Mouse (Mus musculus): ENCODE measurements around the gene Tuba1b. TPM values are rescaled to one million over a fixed set of nuclear protein-coding genes. Genes with fewer than 3 reads are reported as not detected.
A peak's percentile ranks its signal among the peaks of the same experiment; 100 is the strongest.
"Not testable (repeated sequence)": the region's sequence is repeated elsewhere in the genome, so short reads cannot be mapped to it uniquely, and the experiment has no call there.

The Tuba1b gene
- polyA plus RNA-seq, 1 experiment from 2014 or later, result 1,971 TPM

- H3K27ac ChIP-seq (ENCODE audit: low read depth, low read length), result peak overlapping the region; percentile 79
Observed at GRCm38 (mm10) chr15:98973015-98973614, 38.8 kb upstream of the Tuba1b start.

GRCm38 (mm10) chr15:98971576-98972320 lies 37.4 kb upstream of the Tuba1b start:
- ATAC-seq (ENCODE audit: low FRiP score, low TSS enrichment); H3K4me2 ChIP-seq (replicated peaks; ENCODE audit: low read depth, low read length); H3K9me3 ChIP-seq (ENCODE audit: control insufficient read depth, low read length); H3K9ac ChIP-seq (ENCODE audit: low read depth, low read length); H3K4me1 ChIP-seq (ENCODE audit: control insufficient read depth, insufficient read depth, low read length); H3K36me3 ChIP-seq (ENCODE audit: control insufficient read depth, insufficient read depth, low read length); H3K4me3 ChIP-seq (ENCODE audit: low read length); H3K27me3 ChIP-seq (ENCODE audit: control insufficient read depth, insufficient read depth, low read length): not testable (repeated sequence)
- peak overlapping the region; percentile 19; the same call in 1 of the 2 replicates for H3K27ac ChIP-seq (ENCODE audit: low read depth, low read length)
- WGBS, result 79% methylated on average over 15 of the region's 15 CpGs

More at GRCm38 (mm10) chr15:98973015-98973614, 38.8 kb upstream of the Tuba1b start:
- peak overlapping the region; percentile 3; the same call in 1 of the 2 replicates for H3K4me2 ChIP-seq (replicated peaks; ENCODE audit: low read depth, low read length)
- no peaks in the 10 kb centered on the region for H3K9me3 ChIP-seq (ENCODE audit: control insufficient read depth, low read length)
- H3K27me3 ChIP-seq (ENCODE audit: control insufficient read depth, insufficient read depth, low read length), result no peaks in the 10 kb centered on the region
- H3K4me3 ChIP-seq (ENCODE audit: low read length), result no peak overlapping the region
- H3K9ac ChIP-seq (ENCODE audit: low read depth, low read length), result no peak overlapping the region
- H3K36me3 ChIP-seq (ENCODE audit: control insufficient read depth, insufficient read depth, low read length), result no peaks in the 10 kb centered on the region
- 56% methylated on average over 9 of the region's 9 CpGs for WGBS
- peaks cover 13% of the 10 kb centered on the region for H3K4me1 ChIP-seq (ENCODE audit: control insufficient read depth, insufficient read depth, low read length)
- ATAC-seq (ENCODE audit: low FRiP score, low TSS enrichment), result no peak

GRCm38 (mm10) chr15:98971111-98971510 lies 36.7 kb upstream of the Tuba1b start:
- ATAC-seq (ENCODE audit: low FRiP score, low TSS enrichment), result no peak
- H3K36me3 ChIP-seq (ENCODE audit: control insufficient read depth, insufficient read depth, low read length), result no peaks in the 10 kb centered on the region
- H3K4me1 ChIP-seq (ENCODE audit: control insufficient read depth, insufficient read depth, low read length), result peaks cover 10% of the 10 kb centered on the region; the same call in 1 of the 2 replicates
- no peaks in the 10 kb centered on the region for H3K9me3 ChIP-seq (ENCODE audit: control insufficient read depth, low read length)
- H3K9ac ChIP-seq (ENCODE audit: low read depth, low read length), result no peak overlapping the region
- no peak overlapping the region for H3K4me2 ChIP-seq (replicated peaks; ENCODE audit: low read depth, low read length)
- WGBS, result 37% methylated on average over 4 of the region's 4 CpGs
- no peak overlapping the region for H3K27ac ChIP-seq (ENCODE audit: low read depth, low read length)
- H3K27me3 ChIP-seq (ENCODE audit: control insufficient read depth, insufficient read depth, low read length), result no peaks in the 10 kb centered on the region
- no peak overlapping the region for H3K4me3 ChIP-seq (ENCODE audit: low read length)

- no peak for ATAC-seq (ENCODE audit: low FRiP score, low TSS enrichment)
- H3K27ac ChIP-seq (ENCODE audit: low read depth, low read length), result peak overlapping the region; percentile 24; the same call in 1 of the 2 replicates
Observed at GRCm38 (mm10) chr15:98969372-98970101, 35.2 kb upstream of the Tuba1b start.

GRCm38 (mm10) chr15:98968701-98969371 lies 34.5 kb upstream of the Tuba1b start:
- Histone ChIP-seq H3K27me3 (ENCODE audit: control insufficient read depth, insufficient read depth, low read length) (no peaks in the 10 kb centered on the region), H3K4me1 (ENCODE audit: control insufficient read depth, insufficient read depth, low read length) (peaks cover 10% of the 10 kb centered on the region; the same call in 1 of the 2 replicates), H3K27ac (ENCODE audit: low read depth, low read length) (peak overlapping the region; percentile 24; the same call in 1 of the 2 replicates), H3K9ac (ENCODE audit: low read depth, low read length) (peak overlapping the region; percentile 25; the same call in 1 of the 2 replicates), H3K4me3 (ENCODE audit: low read length) (no peak overlapping the region), H3K4me2 (replicated peaks; ENCODE audit: low read depth, low read length) (peak overlapping the region; percentile 3; the same call in 1 of the 2 replicates), H3K9me3 (ENCODE audit: control insufficient read depth, low read length) (no peaks in the 10 kb centered on the region), H3K36me3 (ENCODE audit: control insufficient read depth, insufficient read depth, low read length) (no peaks in the 10 kb centered on the region)
- 14% methylated on average over 12 of the region's 12 CpGs for WGBS
- peak; percentile 86 for ATAC-seq (ENCODE audit: low FRiP score, low TSS enrichment)

More at GRCm38 (mm10) chr15:98969372-98970101, 35.2 kb upstream of the Tuba1b start:
- no peaks in the 10 kb centered on the region for H3K27me3 ChIP-seq (ENCODE audit: control insufficient read depth, insufficient read depth, low read length)
- H3K4me1 ChIP-seq (ENCODE audit: control insufficient read depth, insufficient read depth, low read length), result peaks cover 10% of the 10 kb centered on the region; the same call in 1 of the 2 replicates
- H3K4me2 ChIP-seq (replicated peaks; ENCODE audit: low read depth, low read length), result peak overlapping the region; percentile 3; the same call in 1 of the 2 replicates
- H3K9me3 ChIP-seq (ENCODE audit: control insufficient read depth, low read length), result no peaks in the 10 kb centered on the region
- H3K36me3 ChIP-seq (ENCODE audit: control insufficient read depth, insufficient read depth, low read length), result no peaks in the 10 kb centered on the region
- H3K9ac ChIP-seq (ENCODE audit: low read depth, low read length), result peak overlapping the region; percentile 25; the same call in 1 of the 2 replicates
- WGBS, result 23% methylated on average over 16 of the region's 16 CpGs
- H3K4me3 ChIP-seq (ENCODE audit: low read length), result no peak overlapping the region

GRCm38 (mm10) chr15:98959531-98959930 lies 25.2 kb upstream of the Tuba1b start:
- Histone ChIP-seq H3K27ac (ENCODE audit: low read depth, low read length) (no peak overlapping the region), H3K4me2 (replicated peaks; ENCODE audit: low read depth, low read length) (no peak overlapping the region), H3K4me3 (ENCODE audit: low read length) (no peak overlapping the region), H3K4me1 (ENCODE audit: control insufficient read depth, insufficient read depth, low read length) (peaks cover 6% of the 10 kb centered on the region; the same call in 1 of the 2 replicates), H3K36me3 (ENCODE audit: control insufficient read depth, insufficient read depth, low read length) (no peaks in the 10 kb centered on the region), H3K9ac (ENCODE audit: low read depth, low read length) (no peak overlapping the region), H3K9me3 (ENCODE audit: control insufficient read depth, low read length) (no peaks in the 10 kb centered on the region), H3K27me3 (ENCODE audit: control insufficient read depth, insufficient read depth, low read length) (no peaks in the 10 kb centered on the region)
- WGBS, result 82% methylated on average over 3 of the region's 3 CpGs
- no peak for ATAC-seq (ENCODE audit: low FRiP score, low TSS enrichment)

- Histone ChIP-seq H3K27ac (ENCODE audit: low read depth, low read length) (no peak overlapping the region), H3K9me3 (ENCODE audit: control insufficient read depth, low read length) (no peaks in the 10 kb centered on the region), H3K4me3 (ENCODE audit: low read length) (no peak overlapping the region), H3K36me3 (ENCODE audit: control insufficient read depth, insufficient read depth, low read length) (no peaks in the 10 kb centered on the region), H3K9ac (ENCODE audit: low read depth, low read length) (no peak overlapping the region), H3K4me2 (replicated peaks; ENCODE audit: low read depth, low read length) (no peak overlapping the region), H3K4me1 (ENCODE audit: control insufficient read depth, insufficient read depth, low read length) (peaks cover 7% of the 10 kb centered on the region; the same call in 1 of the 2 replicates), H3K27me3 (ENCODE audit: control insufficient read depth, insufficient read depth, low read length) (no peaks in the 10 kb centered on the region)
- WGBS, result 88% methylated on average over 4 of the region's 4 CpGs
- ATAC-seq (ENCODE audit: low FRiP score, low TSS enrichment), result no peak
Observed at GRCm38 (mm10) chr15:98958901-98959420, 24.6 kb upstream of the Tuba1b start.

- 71% methylated on average over 5 of the region's 5 CpGs for WGBS
- H3K36me3 ChIP-seq (ENCODE audit: control insufficient read depth, insufficient read depth, low read length), result no peaks in the 10 kb centered on the region
Observed at GRCm38 (mm10) chr15:98957475-98957874, 23.1 kb upstream of the Tuba1b start.

More at GRCm38 (mm10) chr15:98957475-98957874, 23.1 kb upstream of the Tuba1b start:
- Histone ChIP-seq H3K9me3 (ENCODE audit: control insufficient read depth, low read length) (no peaks in the 10 kb centered on the region), H3K4me2 (replicated peaks; ENCODE audit: low read depth, low read length) (no peak overlapping the region), H3K4me1 (ENCODE audit: control insufficient read depth, insufficient read depth, low read length) (peaks cover 7% of the 10 kb centered on the region; the same call in 1 of the 2 replicates), H3K4me3 (ENCODE audit: low read length) (no peak overlapping the region), H3K9ac (ENCODE audit: low read depth, low read length) (no peak overlapping the region), H3K27ac (ENCODE audit: low read depth, low read length) (no peak overlapping the region), H3K27me3 (ENCODE audit: control insufficient read depth, insufficient read depth, low read length) (no peaks in the 10 kb centered on the region)
- ATAC-seq (ENCODE audit: low FRiP score, low TSS enrichment), result no peak
